Mouse (Mus musculus) erythroblast, embryonic 14.5 days (primary cell): ENCODE data around the gene Stard13.

Source experiments
- GATA1 ChIP-seq: IDR thresholded peaks from 2 replicates; pipeline ENCODE4 v1.6.1; 2012; ENCODE audit warnings: low read length, inconsistent platforms, mixed read lengths
- TAL1 ChIP-seq: IDR thresholded peaks from 3 replicates; pipeline ENCODE4 v1.6.1; 2012; ENCODE audit warnings: low read length, inconsistent platforms, mixed read lengths

- TF ChIP-seq GATA1 (no peak), TAL1 (no peak)
These were observed 168.4 kb downstream of the Stard13 start for GRCm38 (mm10) chr5:151065228-151065627.
